Mouse (Mus musculus) Patski (cell line): Measurements from ENCODE around the gene Cplx1. TPM values are rescaled to one million over a fixed set of nuclear protein-coding genes. Genes with fewer than 3 reads are reported as not detected.

Source experiments
- ATAC-seq: fragments of 100-300 bp; one replicate; pipeline ENCODE4 v1.8.0; 2021
- CTCF ChIA-PET: fragments of 350-600 bp; sonication (Branson Sonifier 250); formaldehyde crosslinking; loops from one replicate; lab custom pipeline; 2022; ENCODE audit warnings: inconsistent platforms; lab: Charles Lee
- POLR2A ChIA-PET: fragments of 350-600 bp; sonication (Branson Sonifier 250); formaldehyde crosslinking; loops from one replicate; lab custom pipeline; 2022; ENCODE audit warnings: antibody characterized with exemption, inconsistent platforms; lab: Charles Lee
- DNase-seq: peaks from one replicate; pipeline ENCODE4 v3.0.0-alpha.2; 2011; ENCODE audit warnings: low read depth, low spot score
- H3K27me3 ChIP-seq: fragments of 371-371 bp; one replicate; pipeline ENCODE4 v1.5.1; 2021
- CTCF ChIP-seq: fragments of 100-300 bp; IDR thresholded peaks from one replicate; pipeline ENCODE4 v1.5.1; 2021
- in situ Hi-C: fragments of 300-500 bp; cut with MboI; formaldehyde crosslinking; loops from 3 replicates; pipeline ENCODE4 v1.11.1; 2018; ENCODE audit warnings: low pct_unique_long_range_greater_than_20kb, mixed read lengths
- polyA plus RNA-seq: library from polyadenylated mRNA; unstranded; gene quantifications from one replicate; pipeline ENCODE4 v1.2.3, GENCODE M21; 2021

Cplx1 gene
- polyA plus RNA-seq, 1 experiment from 2014 or later = not detected

DNA sequence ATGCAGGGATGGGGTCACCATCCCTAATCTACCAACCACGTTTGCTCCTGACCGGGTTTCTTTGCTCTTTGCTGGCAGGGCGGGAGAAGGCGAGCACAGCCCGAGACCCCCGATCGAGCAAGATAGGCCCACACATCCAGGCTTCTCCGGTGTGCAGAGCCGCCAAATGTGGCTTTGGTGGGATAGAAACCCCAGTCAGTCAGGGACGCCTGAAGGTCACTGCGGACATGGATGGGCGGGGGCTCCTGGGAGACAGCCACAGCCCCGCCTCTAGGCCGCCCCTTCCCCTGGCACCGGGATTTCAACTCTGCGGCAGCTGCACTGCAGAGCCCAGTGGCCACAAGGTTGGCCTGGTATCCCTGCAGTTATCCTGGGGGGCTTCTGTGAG, 377 bp upstream of the Cplx1 start:
- no peak for TF ChIP-seq CTCF
- DNase-seq (no peak), ATAC-seq (no peak)
- in situ Hi-C loops = no loop called here
- CTCF ChIA-PET = no interaction called here
- H3K27me3 ChIP-seq = peaks cover 11% of the 10 kb centered on the region
- POLR2A ChIA-PET = no interaction called here

GRCm38 (mm10) chr5:108549137-108549488, 711 bp downstream of the Cplx1 start:
- no peak for TF ChIP-seq CTCF
- ATAC-seq (no peak), DNase-seq (no peak)
- CTCF ChIA-PET = no interaction called here
- in situ Hi-C loops = no loop called here
- POLR2A ChIA-PET = no interaction called here
- H3K27me3 ChIP-seq = peaks cover 9% of the 10 kb centered on the region

GRCm38 (mm10) chr5:108547636-108548035, 2.2 kb downstream of the Cplx1 start:
- no peak for ATAC-seq
- H3K27me3 ChIP-seq = peaks cover 7% of the 10 kb centered on the region
- ChIA-PET POLR2A (no interaction called here), CTCF (no interaction called here)
- in situ Hi-C loops = no loop called here
- no peak for TF ChIP-seq CTCF
- DNase-seq = no peak

DNA sequence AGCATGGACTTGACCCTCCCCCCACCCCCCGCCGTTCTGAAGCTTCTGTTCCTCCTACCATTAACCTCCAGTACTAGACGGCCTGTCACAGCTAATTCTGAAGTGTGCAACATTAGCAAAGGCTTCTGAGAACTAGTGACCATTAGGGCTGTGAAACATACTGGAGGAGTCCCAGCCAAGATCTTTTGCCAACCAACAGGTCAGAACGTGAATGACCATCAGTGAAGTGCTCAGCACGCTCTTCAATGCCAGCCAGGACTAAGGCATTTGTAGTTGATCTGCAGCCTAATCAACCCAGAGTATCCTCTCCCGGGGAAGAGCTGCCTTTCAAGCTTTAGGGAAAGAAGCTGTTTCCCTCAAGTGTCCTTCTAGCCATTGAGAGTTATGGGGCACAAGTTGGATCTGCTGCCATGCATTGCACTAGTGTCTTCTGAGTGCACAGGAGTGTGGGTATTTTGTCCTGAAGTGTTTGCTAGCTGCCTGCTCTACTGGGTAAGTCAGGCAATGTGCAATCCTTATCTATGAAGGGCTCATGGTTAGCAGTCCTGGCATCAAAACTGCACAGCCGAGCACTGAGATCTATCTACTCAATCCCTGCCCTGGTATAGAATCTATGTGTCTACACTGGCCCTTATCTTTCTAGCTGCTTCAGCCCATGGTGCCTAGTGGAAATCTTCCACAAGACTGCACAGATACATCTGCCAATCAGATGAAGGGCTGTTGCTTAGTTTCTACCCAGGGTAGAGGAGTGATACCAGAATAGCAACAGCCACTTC, 6.1 kb downstream of the Cplx1 start:
- no peak for TF ChIP-seq CTCF
- DNase-seq (no peak), ATAC-seq (no peak)
- ChIA-PET POLR2A (no interaction called here), CTCF (no interaction called here)
- H3K27me3 ChIP-seq = peaks cover 6% of the 10 kb centered on the region
- in situ Hi-C loops = no loop called here

- TF ChIP-seq CTCF = no peak
- peaks cover 4% of the 10 kb centered on the region for H3K27me3 ChIP-seq
- in situ Hi-C loops = no loop called here
- ATAC-seq (no peak), DNase-seq (no peak)
- POLR2A ChIA-PET = no interaction called here
- CTCF ChIA-PET = no interaction called here
Observed at GRCm38 (mm10) chr5:108534188-108534587, 15.6 kb downstream of the Cplx1 start.

GRCm38 (mm10) chr5:108522597-108522996, 27.2 kb downstream of the Cplx1 start:
- TF ChIP-seq CTCF = no peak
- in situ Hi-C loops = no loop called here
- ATAC-seq (no peak), DNase-seq (no peak)
- ChIA-PET CTCF (no interaction called here), POLR2A (no interaction called here)
- peaks cover 4% of the 10 kb centered on the region for H3K27me3 ChIP-seq

DNA sequence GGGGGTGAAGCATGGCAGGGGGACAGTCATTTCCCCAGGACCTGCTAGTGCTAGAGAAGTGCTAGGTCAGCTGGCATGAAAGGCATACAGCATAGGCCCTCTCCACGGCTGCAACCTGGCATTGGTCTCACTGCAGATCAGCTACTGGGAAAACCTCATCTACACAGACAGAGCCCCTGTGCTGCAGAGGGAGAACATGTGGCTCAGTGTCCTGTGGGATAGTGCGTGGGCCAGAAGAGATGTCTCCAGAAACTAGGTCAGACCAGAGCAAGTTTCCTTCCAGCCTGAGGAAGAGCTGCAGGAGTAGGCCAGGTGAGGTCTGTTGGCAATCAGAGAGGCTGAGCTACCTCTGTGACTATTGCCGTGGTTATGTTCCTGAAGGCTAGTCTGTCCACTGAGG, 27.9 kb downstream of the Cplx1 start:
- ATAC-seq (no peak), DNase-seq (no peak)
- in situ Hi-C loops = no loop called here
- POLR2A ChIA-PET = no interaction called here
- CTCF ChIA-PET = no interaction called here
- no peak for TF ChIP-seq CTCF
- peaks cover 4% of the 10 kb centered on the region for H3K27me3 ChIP-seq

DNA sequence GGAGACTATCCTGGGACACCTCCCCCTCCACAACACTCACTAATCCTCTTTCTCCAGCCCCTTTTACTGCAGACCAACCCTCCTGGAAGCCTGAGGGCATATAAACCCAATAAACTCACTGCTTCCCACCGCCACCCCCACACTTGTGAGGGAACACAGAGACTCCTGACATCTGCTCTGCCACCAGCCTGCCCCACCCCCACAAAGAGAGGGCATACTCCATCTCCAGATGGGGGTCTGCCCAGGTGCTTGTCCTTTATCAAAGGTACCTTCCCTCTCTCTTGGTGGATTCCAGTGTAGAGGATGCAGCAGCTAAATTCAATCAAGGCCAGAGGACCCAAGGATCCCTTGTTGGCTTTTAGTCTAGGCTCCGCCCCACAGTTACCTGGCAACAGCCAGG, 28.8 kb downstream of the Cplx1 start:
- DNase-seq (no peak), ATAC-seq (no peak)
- ChIA-PET CTCF (no interaction called here), POLR2A (no interaction called here)
- in situ Hi-C loops = no loop called here
- TF ChIP-seq CTCF = no peak
- H3K27me3 ChIP-seq = peaks cover 4% of the 10 kb centered on the region

- CTCF ChIA-PET = no interaction called here
- in situ Hi-C loops = no loop called here
- no peak for TF ChIP-seq CTCF
- no peak for DNase-seq
- no peak for ATAC-seq
- POLR2A ChIA-PET = no interaction called here
- H3K27me3 ChIP-seq = peaks cover 4% of the 10 kb centered on the region
Observed at GRCm38 (mm10) chr5:108520153-108520552, 29.7 kb downstream of the Cplx1 start.

DNA sequence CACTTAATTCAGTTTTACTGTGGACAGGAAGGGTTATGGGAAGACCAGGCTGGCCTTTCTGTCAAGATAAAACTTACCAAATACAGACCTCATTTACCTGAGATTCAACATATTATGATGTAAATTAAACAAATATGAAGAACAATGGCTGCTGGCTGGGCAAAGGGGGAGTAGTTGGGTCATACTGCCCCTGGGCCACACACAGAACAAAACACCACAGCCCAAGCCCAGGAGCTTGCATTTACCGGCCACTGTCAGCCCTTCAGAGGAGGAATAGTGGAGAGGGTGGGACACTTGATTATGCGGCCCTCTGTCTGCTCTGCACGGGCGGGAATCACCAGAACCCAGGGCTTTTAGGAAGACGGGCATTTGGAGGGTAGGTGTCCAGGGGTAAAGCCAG, 30.9 kb downstream of the Cplx1 start:
- CTCF ChIA-PET = no interaction called here
- peaks cover 4% of the 10 kb centered on the region for H3K27me3 ChIP-seq
- no peak for TF ChIP-seq CTCF
- ATAC-seq = no peak
- in situ Hi-C loops = no loop called here
- POLR2A ChIA-PET = no interaction called here
- no peak for DNase-seq

- CTCF ChIA-PET = no interaction called here
- in situ Hi-C loops = no loop called here
- DNase-seq (no peak), ATAC-seq (no peak)
- POLR2A ChIA-PET = no interaction called here
- TF ChIP-seq CTCF = no peak
- H3K27me3 ChIP-seq = peaks cover 4% of the 10 kb centered on the region
Observed at GRCm38 (mm10) chr5:108518106-108518885, 31.5 kb downstream of the Cplx1 start.
